In the genomic region with DNA sequence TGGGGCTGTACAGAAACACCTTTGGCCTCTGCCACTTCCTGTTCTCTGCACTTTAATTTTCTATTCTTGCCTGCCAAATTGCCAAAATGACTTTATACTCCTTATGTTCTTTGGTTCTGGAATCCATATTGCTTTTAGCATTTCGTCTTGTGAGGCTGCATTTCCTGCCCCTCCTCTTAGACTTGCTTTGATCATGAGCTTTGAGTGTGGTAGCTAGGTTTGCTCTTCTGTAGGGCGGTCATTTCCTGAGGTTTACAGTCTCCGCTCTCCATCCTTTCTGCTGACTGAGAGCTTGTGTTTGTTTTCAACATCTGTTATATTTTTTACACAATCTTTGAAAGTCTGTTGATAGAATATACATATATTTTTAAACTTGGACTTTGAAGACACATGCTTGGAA, we compare ENCODE assay signal across 12 mouse cellular contexts.
"Had no signal": no experiment of that assay in that cellular context is flagged by ENCODE, and none has a peak within 500 bp of the region (broad histone marks: within the 10 kb centered on the region; RNA-seq: fewer than 3 reads in every experiment).

No protein-coding gene starts in this region.

- H3K27me3 ChIP-seq: liver, embryonic 13.5 days; stomach, embryonic 15.5 days had no signal

- H3K36me3 ChIP-seq: liver, embryonic 13.5 days; stomach, embryonic 15.5 days had no signal

- ATAC-seq: intestine, postnatal 0 days; lung, postnatal 0 days had no signal

- H3K4me3 ChIP-seq: left cerebral cortex, adult 2 months; liver, embryonic 13.5 days; stomach, embryonic 15.5 days had no signal

- H3K4me1 ChIP-seq: liver, embryonic 13.5 days; stomach, embryonic 15.5 days had no signal

- DNase-seq: kidney, adult 8-10 months; kidney, postnatal 14 days; kidney, postnatal 4 days; liver, embryonic 13.5 days; midbrain, embryonic 14.5 days; right cerebral cortex, postnatal 14 days; right cerebral cortex, postnatal 4 days; thymus, postnatal 25 days had no signal

- H3K9me3 ChIP-seq: liver, embryonic 13.5 days; stomach, embryonic 15.5 days had no signal

- H3K27ac ChIP-seq: left cerebral cortex, adult 2 months; liver, embryonic 13.5 days; stomach, embryonic 15.5 days had no signal
